Mouse (Mus musculus) hindlimb bud, embryonic 11.5 days (tissue): ENCODE results near the gene Fbxw8.

Source experiments
- DNase-seq: peaks from one replicate; pipeline ENCODE4 v3.0.0-alpha.2; 2012; ENCODE audit warnings: low read depth, low spot score; ENCODE audit errors: extremely low spot score

Gene Fbxw8

GRCm38 (mm10) chr5:118048412-118048811, 106.9 kb downstream of the Fbxw8 start:
- DNase-seq = no peak

GRCm38 (mm10) chr5:118047091-118047757, 108.0 kb downstream of the Fbxw8 start:
- no peak for DNase-seq

GRCm38 (mm10) chr5:118045385-118045784, 109.9 kb downstream of the Fbxw8 start:
- DNase-seq = no peak

- DNase-seq = no peak
Observed at GRCm38 (mm10) chr5:118044907-118045306, 110.4 kb downstream of the Fbxw8 start.

GRCm38 (mm10) chr5:118043761-118044160, 111.5 kb downstream of the Fbxw8 start:
- no peak for DNase-seq

GRCm38 (mm10) chr5:118042599-118042998, 112.7 kb downstream of the Fbxw8 start:
- DNase-seq = no peak

GRCm38 (mm10) chr5:118039241-118039668, 116.0 kb downstream of the Fbxw8 start:
- no peak for DNase-seq

- no peak for DNase-seq
Observed at GRCm38 (mm10) chr5:118037798-118038484, 117.3 kb downstream of the Fbxw8 start.

- no peak for DNase-seq
Observed at GRCm38 (mm10) chr5:118036888-118037797, 118.1 kb downstream of the Fbxw8 start.

- DNase-seq = no peak
Observed at GRCm38 (mm10) chr5:118035786-118036185, 119.5 kb downstream of the Fbxw8 start.

- no peak for DNase-seq
Observed at GRCm38 (mm10) chr5:118034632-118035031, 120.6 kb downstream of the Fbxw8 start.

GRCm38 (mm10) chr5:118033740-118034139, 121.5 kb downstream of the Fbxw8 start:
- no peak for DNase-seq

GRCm38 (mm10) chr5:118033328-118033727, 121.9 kb downstream of the Fbxw8 start:
- no peak for DNase-seq

GRCm38 (mm10) chr5:118031508-118031907, 123.8 kb downstream of the Fbxw8 start:
- no peak for DNase-seq

- no peak for DNase-seq
Observed at GRCm38 (mm10) chr5:118031059-118031458, 124.2 kb downstream of the Fbxw8 start.

- no peak for DNase-seq
Observed at GRCm38 (mm10) chr5:118030022-118030675, 125.1 kb downstream of the Fbxw8 start.

- no peak for DNase-seq
Observed at GRCm38 (mm10) chr5:118029420-118029819, 125.8 kb downstream of the Fbxw8 start.

GRCm38 (mm10) chr5:118029035-118029408, 126.2 kb downstream of the Fbxw8 start:
- no peak for DNase-seq

- no peak for DNase-seq
Observed at GRCm38 (mm10) chr5:118028191-118029034, 126.9 kb downstream of the Fbxw8 start.

- DNase-seq = no peak
Observed at GRCm38 (mm10) chr5:118027698-118028190, 127.5 kb downstream of the Fbxw8 start, which contains the start of gene Tesc. Gene Tesc, plus strand, starts transcription at chr5:118027743.
